Mouse (Mus musculus) lung, postnatal 0 days (tissue): ENCODE measurements at regions not wholly inside any gene's neighbourhood (a gene's known extent, or its start where the extent isn't known, plus 50 kb on each side); places are given as distances from the start of the nearest gene placed in this dataset.

Experiments used
- CTCF ChIP-seq: IDR thresholded peaks from 2 replicates; pipeline ENCODE4 v1.5.1; 2016; ENCODE audit warnings: antibody characterized with exemption, mild to moderate bottlenecking
- EP300 ChIP-seq: IDR thresholded peaks from 2 replicates; pipeline ENCODE4 v1.6.1; 2016; ENCODE audit warnings: antibody characterized with exemption, mild to moderate bottlenecking, control low read depth

- TF ChIP-seq CTCF (no peak), EP300 (no peak)
Observed at GRCm38 (mm10) chr15:62224191-62224590, 1301.4 kb upstream of the A1bg start.
